Mouse (Mus musculus) brain, embryonic 14.5 days (tissue): Measurements from ENCODE around the gene Tgm3.

ENCODE experiments used
- CTCF ChIP-seq: fragments of 200-500 bp; IDR thresholded peaks from 2 replicates; pipeline ENCODE4 v1.5.1; 2012; ENCODE audit warnings: inconsistent platforms, mild to moderate bottlenecking, moderate library complexity, borderline replicate concordance; ENCODE audit not compliant: insufficient read depth, insufficient read length; ENCODE audit errors: extremely low read depth
- POLR2A ChIP-seq: fragments of 200-500 bp; IDR thresholded peaks from 2 replicates; pipeline ENCODE4 v1.6.1; 2012; ENCODE audit warnings: mild to moderate bottlenecking, inconsistent platforms, borderline replicate concordance; ENCODE audit not compliant: poor library complexity, insufficient read depth, insufficient read length, severe bottlenecking; ENCODE audit errors: extremely low read depth

- TF ChIP-seq CTCF (no peak), POLR2A (no peak)
Observed at GRCm38 (mm10) chr2:130032661-130033060, 20.5 kb downstream of the Tgm3 start.
